Mouse (Mus musculus) lung, postnatal 36 days (tissue): Measurements from ENCODE around the gene Ccdc122.
"Not testable (repeated sequence)": the region's sequence is repeated elsewhere in the genome, so short reads cannot be mapped to it uniquely, and the experiment has no call there.

Experiments
- DNase-seq: peaks from one replicate; pipeline ENCODE4 v3.0.0; 2022; ENCODE audit warnings: mixed read lengths

Gene Ccdc122

GRCm38 (mm10) chr14:77036226-77037046, at the start of gene Ccdc122, which contains the start of gene Lacc1:
TSS of gene Ccdc122 (plus strand) at chr14:77036772.
TSS of gene Lacc1 (minus strand) at chr14:77036904.
- peak; percentile 83 for DNase-seq

GRCm38 (mm10) chr14:76990351-76990750, 46.2 kb upstream of the Ccdc122 start:
- DNase-seq = not testable (repeated sequence)

DNA sequence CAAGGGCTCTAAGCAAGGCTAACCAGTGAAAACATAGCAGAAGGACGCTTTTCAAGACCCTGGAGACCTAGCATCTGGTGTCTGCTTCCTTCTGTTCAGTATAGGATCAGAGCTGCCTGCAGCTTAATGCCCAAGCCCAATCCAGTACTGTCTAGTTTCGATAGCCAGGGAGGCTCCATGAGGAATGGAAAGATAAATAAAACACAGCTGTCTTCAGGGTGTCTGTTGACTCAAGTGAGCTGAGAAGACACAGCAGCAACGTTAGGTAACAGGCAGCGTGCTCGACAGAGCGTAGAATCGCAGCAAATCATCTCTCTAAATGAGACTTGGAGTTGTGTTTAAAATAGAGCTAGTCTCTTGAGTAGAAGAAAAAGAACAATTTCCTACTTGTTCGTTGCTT, 31.8 kb upstream of the Ccdc122 start:
- DNase-seq = peak; percentile 21

DNA sequence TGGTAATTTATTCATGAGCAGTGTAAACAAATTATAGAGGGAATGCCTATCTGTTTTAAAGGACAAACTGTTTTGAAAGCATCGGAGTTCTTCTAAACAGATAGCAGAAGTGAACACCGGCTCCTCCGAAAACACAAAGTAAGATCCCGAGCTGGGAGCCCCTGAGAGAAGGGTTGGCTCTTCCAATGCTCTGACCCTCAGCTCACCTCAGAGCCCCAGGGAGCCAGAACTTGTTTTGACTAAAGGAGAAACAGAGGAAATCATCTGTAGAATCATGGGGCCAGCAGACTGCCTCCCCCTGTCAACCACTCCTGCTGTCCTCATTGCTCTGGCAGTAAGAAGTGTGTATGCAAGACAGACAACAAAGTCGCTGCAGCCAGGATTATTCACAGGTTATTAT, 31.0 kb upstream of the Ccdc122 start:
- no peak for DNase-seq

GRCm38 (mm10) chr14:77008238-77008637, 28.3 kb upstream of the Ccdc122 start:
- peak; percentile 94 for DNase-seq

DNA sequence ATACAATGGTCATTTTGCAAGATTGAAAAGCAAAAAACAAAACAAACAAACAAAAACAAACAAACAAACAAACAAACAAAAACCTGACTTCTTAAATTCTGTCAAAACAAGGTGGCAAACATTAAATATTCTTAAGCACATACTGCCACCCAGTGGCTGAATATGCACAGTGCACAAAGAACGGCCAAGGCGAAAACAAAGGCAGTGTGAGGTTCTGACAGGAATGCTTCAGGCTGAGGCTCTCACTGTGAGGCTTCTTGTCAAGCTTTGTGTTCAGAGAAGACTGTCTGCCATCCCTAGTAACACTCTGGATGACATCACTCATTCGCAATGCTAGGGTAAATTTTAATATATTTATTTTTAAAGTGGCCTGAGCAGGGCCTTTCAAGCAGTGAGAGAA, 24.8 kb upstream of the Ccdc122 start:
- peak; percentile 84 for DNase-seq

DNA sequence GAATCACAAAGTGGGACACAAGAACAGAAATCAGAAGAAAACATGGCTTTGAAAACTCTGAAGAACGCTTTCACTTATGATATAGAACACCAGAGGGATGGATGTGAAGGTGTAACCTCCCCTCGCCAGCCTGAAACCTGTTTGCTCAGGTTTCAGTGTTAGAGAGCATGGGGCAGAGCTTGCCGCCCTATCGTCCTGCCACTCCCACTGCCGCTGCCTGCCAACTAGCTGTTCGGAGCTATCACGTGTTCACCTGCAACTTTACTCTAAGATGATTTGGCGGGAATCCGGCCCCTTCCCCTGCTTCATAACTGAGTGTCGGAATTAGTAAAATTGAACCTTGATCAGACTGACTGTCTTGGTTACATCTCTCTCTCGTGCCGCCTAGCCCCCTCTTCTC, 19.8 kb upstream of the Ccdc122 start:
- DNase-seq = peak; percentile 29

GRCm38 (mm10) chr14:77017211-77017610, 19.4 kb upstream of the Ccdc122 start:
- no peak for DNase-seq

DNA sequence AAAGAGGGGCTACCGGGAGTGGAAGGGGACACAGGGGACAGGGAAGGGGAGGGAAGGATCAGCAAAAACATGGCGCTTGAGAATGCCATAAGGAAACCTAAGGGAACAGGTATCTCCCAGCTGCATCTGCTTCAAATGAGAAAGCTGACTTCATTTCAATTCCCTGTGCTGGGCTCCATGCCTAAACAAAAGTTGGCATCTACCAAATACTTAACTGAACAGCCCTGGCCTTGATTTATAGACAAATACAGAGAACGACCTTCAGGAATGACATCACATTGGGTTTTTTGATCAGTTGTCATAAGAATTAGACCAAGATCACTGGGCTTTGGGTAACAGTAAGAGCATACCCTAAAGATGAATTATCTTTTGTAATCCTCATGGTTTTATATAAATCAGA, 12.1 kb upstream of the Ccdc122 start:
- DNase-seq = no peak

DNA sequence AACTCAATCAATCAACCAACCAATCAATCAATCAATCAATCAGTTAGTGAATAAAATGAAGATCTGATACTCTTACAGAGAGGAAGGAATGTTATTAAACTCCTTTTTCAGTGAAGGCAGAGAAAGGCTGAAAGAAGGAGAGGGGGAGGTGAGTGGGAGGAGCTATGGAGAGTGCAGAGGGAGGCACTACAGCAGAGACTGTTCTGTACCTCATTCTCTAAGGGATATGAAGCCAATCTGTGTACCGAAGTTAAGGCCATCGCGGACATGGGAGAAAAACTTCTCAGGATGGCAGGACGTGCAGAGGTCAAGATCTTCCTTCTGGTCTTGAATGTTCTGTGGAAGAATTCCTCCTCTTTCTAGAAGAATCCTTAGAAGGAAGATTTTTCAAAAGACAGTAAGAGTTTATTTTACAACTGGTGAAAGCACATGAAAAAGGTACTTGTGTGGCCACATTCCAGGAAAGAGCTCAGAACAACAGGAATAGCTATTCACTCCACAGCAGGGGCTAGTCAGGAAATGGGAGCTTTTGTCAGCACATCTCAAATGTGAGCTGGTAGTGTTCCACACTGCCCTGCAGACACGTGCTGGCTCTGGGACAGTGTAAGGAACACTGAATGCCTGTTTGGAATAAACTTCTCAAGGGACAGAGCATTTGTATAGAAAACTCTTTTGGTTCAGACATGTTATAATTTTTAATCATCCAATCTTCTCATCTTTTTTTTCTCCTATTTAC, 7.1 kb upstream of the Ccdc122 start:
- no peak for DNase-seq

GRCm38 (mm10) chr14:77030808-77031207, 5.8 kb upstream of the Ccdc122 start:
- no peak for DNase-seq

- peak; percentile 51 for DNase-seq
Measured at GRCm38 (mm10) chr14:77032433-77032832, 4.1 kb upstream of the Ccdc122 start.

- DNase-seq = no peak
Measured at GRCm38 (mm10) chr14:77033391-77033790, 3.2 kb upstream of the Ccdc122 start.

DNA sequence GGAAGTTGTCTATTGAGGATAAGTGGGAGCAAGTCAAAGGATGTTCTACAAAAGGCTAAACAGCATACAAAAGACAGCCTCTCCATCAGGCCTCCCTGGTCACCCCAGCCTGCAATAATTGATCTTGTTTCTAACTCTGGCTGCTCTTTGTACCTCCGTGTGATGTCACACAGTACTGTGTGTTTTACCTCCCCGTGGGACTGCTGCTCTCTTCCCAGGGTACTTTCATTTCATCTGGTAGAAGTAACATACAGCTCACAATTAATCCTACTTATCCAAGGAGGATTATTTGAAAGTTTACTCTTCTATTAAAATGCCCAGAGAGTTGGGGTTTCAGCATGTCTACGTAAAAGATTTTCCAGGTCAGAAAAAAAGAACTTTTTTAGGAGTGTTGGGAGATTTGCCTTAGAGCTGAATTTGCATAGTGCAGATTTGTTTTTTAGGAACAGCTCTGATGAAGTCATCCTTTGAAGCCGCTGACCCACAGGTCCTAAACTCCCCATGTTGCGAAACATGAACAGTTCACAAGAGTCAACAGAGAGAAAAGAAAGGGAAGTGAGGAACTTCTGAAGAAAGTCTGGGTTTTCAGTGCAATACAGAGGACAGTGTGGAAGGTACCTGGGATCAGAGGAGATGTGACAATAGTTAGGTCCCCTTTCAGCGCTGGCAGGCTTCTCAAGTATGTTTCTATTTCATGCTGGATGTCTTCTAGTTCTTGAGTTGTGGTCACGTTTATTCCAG, 2.2 kb upstream of the Ccdc122 start:
- DNase-seq = peak; percentile 62

DNA sequence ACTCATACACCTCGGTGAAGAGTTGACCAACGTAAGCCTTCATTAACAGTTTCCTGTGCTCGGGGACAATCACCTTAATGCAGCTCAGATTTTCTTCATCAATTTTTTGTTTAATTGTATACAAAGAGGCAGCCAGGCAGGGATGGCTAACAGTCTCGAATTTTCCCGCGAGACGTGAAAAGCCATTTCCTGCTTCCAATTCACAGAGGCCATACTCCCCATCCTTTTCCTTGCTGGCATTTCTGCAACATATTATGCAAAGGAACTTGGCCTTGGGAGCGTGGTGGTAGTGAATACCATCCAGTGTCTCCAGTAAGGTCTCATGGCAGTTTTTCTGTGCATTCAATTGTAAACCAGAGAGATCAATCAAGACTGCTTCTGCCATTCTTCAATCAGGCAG, 1.6 kb upstream of the Ccdc122 start:
- DNase-seq = no peak

- no peak for DNase-seq
Measured at GRCm38 (mm10) chr14:77037330-77037729, 758 bp downstream of the Ccdc122 start.

GRCm38 (mm10) chr14:77037832-77038425, 1.4 kb downstream of the Ccdc122 start:
- DNase-seq = peak; percentile 26

GRCm38 (mm10) chr14:77053288-77053687, 16.7 kb downstream of the Ccdc122 start:
- no peak for DNase-seq

DNA sequence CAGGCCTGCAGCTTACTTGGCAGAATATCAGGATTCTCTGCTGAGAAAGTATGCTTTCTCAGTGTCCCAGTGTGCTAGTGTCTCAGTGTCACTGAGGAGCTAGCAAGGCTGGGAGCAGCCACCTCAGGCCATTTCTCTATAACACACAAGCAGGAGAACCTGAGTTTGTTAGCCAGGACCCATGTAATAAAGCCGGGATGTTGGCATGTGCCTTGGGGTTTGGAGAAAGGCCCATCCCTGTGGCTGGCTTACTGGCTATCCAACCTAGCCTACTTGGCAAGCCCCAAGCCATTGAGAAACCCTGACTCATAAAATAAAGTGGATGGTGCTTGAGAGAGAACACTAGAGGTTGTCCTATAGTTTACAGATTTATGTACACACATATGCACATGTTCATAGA, 32.8 kb downstream of the Ccdc122 start:
- peak; percentile 14 for DNase-seq

- DNase-seq = no peak
Measured at GRCm38 (mm10) chr14:77081248-77081647, 44.7 kb downstream of the Ccdc122 start.

GRCm38 (mm10) chr14:77100285-77100684, 63.7 kb downstream of the Ccdc122 start:
- no peak for DNase-seq

DNA sequence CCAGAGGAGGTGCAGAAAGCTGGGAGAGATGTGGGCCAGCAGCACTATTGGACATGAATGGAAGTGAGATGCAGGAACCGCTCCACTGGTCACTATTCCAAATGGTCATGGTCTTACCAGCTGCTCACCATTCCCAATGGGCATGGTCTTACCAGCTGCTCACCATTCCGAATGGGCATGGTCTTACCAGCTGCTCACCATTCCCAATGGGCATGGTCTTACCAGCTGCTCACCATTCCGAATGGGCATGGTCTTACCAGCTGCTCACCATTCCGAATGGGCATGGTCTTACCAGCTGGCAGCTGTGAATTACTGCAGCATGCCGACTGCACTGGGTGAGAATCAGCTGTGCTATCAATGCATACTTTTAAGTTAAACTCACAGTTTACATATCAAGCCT, 74.0 kb downstream of the Ccdc122 start:
- not testable (repeated sequence) for DNase-seq

DNA sequence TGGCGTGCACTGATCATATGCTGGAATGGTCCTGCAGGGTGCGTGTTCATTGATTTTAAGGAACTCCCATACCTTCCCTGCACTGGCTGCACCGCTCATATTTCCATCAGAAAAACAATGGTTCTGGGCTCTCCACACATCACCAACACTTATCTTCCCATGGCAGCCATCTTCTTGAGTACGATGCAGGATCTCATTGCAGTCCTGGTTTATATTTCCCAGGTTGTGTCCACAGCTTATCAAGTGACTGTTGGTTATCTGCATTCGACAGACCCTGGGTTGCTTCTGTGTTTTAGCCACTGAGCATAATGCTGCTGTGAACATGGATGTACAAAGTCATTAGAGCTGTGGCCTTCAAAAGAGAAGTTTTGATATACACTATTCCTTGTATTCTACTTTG, 94.0 kb downstream of the Ccdc122 start:
- no peak for DNase-seq
